Mouse (Mus musculus) midbrain, embryonic 11.5 days (tissue): ENCODE results near the gene Cdkn1a. TPM values are rescaled to one million over a fixed set of nuclear protein-coding genes. Genes with fewer than 3 reads are reported as not detected.

Source experiments
- ATAC-seq: fragments of 200-750 bp; cut with Nextera tagmentation; 2 replicates; pipeline ENCODE4 v1.8.0; 2017; ENCODE audit warnings: moderate TSS enrichment, moderate library complexity; ENCODE audit not compliant: low FRiP score
- DNase-seq: peaks from one replicate; pipeline ENCODE4 v3.0.0; 2015; ENCODE audit warnings: low spot score; ENCODE audit errors: missing footprints
- H3K27ac ChIP-seq: fragments of 300-500 bp; sonication (generic); 2 replicates; pipeline ENCODE4 v1.5.1; 2014; ENCODE audit warnings: low read depth, low read length
- H3K27me3 ChIP-seq: fragments of 300-500 bp; sonication (generic); 2 replicates; pipeline ENCODE4 v1.6.1; 2014; ENCODE audit warnings: mild to moderate bottlenecking, low read length, moderate library complexity, mixed read lengths; ENCODE audit not compliant: control insufficient read depth, insufficient read depth
- H3K36me3 ChIP-seq: fragments of 300-500 bp; sonication (generic); 2 replicates; pipeline ENCODE4 v1.6.1; 2014; ENCODE audit warnings: mild to moderate bottlenecking, low read length, moderate library complexity, mixed read lengths; ENCODE audit not compliant: control insufficient read depth, insufficient read depth
- H3K4me1 ChIP-seq: fragments of 300-500 bp; sonication (generic); 2 replicates; pipeline ENCODE4 v1.6.1; 2014; ENCODE audit warnings: low read length; ENCODE audit not compliant: control insufficient read depth, insufficient read depth
- H3K4me2 ChIP-seq: fragments of 300-500 bp; sonication (generic); 2 replicates; pipeline ENCODE4 v1.6.1; 2014; ENCODE audit warnings: mild to moderate bottlenecking, moderate library complexity
- H3K4me3 ChIP-seq: fragments of 300-500 bp; sonication (generic); 2 replicates; pipeline ENCODE4 v1.5.1; 2014; ENCODE audit warnings: low read depth, low read length
- H3K9ac ChIP-seq: fragments of 300-500 bp; sonication (generic); 2 replicates; pipeline ENCODE4 v1.6.1; 2014; ENCODE audit warnings: low read length
- H3K9me3 ChIP-seq: fragments of 300-500 bp; sonication (generic); 2 replicates; pipeline ENCODE4 v1.6.1; 2016; ENCODE audit warnings: low read length; ENCODE audit not compliant: control insufficient read depth
- WGBS: fragments of 180-500 bp; shearing (Covaris S2); extraction: QIAGEN DNeasy Blood & Tissue Kit; methylation state at CpG from one replicate; pipeline ENCODE4 v1.1.7; 2014; 5-methylcytosine and 5-hydroxymethylcytosine counted together
- polyA plus RNA-seq: library from polyadenylated mRNA; unstranded; fragments of >200 nt; fragmentation: Nextera tagmentation; extraction: Ambion mirVana; gene quantifications from 2 replicates; pipeline ENCODE4 v1.2.1, GENCODE M21; 2014

Cdkn1a gene
- polyA plus RNA-seq, 1 experiment from 2014 or later = 16.1 TPM

DNA sequence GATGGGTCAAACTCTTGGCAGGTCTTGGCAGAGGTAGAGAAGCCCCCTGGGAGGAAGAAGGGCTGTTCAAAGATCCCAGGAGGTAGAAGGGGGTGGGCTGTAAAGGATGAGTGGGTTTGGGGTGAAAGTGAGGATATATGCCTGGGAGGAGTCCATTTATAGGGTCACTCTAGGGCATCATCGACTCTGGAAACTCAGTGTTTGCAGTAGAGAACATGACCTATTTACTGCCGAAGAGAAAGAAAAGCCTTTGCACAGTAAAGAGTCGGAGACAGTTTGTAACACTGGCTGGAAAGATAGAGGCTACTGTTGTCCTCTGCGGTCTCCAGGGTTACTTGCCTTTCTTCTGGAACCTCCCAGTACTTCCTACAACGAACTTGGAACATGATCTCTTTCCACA, 17.5 kb upstream of the Cdkn1a start:
- DNase-seq = peak; percentile 69
- Histone ChIP-seq H3K27me3 (no peaks in the 10 kb centered on the region; the same call in 1 of the 2 replicates), H3K9me3 (no peaks in the 10 kb centered on the region), H3K4me2 (no peak overlapping the region), H3K9ac (no peak overlapping the region), H3K4me1 (peaks cover 7% of the 10 kb centered on the region), H3K27ac (no peak overlapping the region), H3K36me3 (no peaks in the 10 kb centered on the region), H3K4me3 (no peak overlapping the region)
- 60% methylated on average over 5 of the region's 5 CpGs for WGBS
- ATAC-seq = no peak

DNA sequence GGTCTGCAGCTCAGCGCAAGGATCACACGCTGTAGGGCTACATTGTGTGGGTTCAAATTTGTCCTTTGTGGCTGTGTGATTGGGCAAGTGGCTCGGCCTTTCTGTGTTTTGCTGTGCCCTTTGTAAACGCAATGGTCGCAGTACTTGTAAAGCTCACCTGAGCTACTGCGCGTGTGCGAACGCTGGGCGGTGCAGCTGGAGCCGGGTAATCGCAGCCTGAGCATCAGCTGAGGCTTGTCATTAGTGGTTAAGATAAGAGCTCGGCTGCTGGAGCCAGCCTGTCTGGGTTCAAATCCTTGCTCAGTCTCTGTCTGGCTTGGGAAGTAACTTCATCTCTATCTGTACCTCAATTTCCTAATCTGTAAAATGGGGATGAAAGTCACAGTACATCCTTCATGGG, 16.7 kb upstream of the Cdkn1a start:
- no peak overlapping the region for H3K27ac ChIP-seq
- H3K9ac ChIP-seq = no peak overlapping the region
- H3K4me1 ChIP-seq = peaks cover 15% of the 10 kb centered on the region
- no peak for ATAC-seq
- peaks cover 2% of the 10 kb centered on the region; the same call in 1 of the 2 replicates for H3K27me3 ChIP-seq
- no peak overlapping the region for H3K4me3 ChIP-seq
- H3K4me2 ChIP-seq = no peak overlapping the region
- no peaks in the 10 kb centered on the region for H3K36me3 ChIP-seq
- 84% methylated on average over 13 of the region's 13 CpGs for WGBS
- no peaks in the 10 kb centered on the region for H3K9me3 ChIP-seq
- DNase-seq = peak; percentile 57

DNA sequence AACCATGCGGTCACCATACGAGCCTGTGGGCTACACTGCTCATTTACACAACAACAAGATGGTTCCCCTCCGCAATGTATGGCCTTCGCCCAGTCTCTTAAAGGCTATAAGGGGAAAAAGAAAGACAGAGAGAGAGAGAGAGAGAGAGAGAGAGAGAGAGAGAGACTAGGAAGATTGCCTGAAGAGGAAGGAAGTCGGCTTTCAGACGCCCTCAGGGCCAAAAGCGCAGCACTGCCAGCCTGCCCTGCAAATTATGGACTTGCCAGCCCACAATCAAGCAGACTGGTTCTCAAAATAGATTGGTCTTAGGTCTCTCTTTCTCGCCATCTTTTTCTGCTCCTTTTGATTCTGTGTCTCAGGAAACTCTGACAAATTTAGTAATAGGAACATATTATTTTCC, 14.5 kb upstream of the Cdkn1a start:
- no peak overlapping the region for H3K4me3 ChIP-seq
- WGBS = 89% methylated on average over 8 of the region's 8 CpGs
- no peak overlapping the region for H3K27ac ChIP-seq
- DNase-seq (no peak), ATAC-seq (no peak)
- H3K27me3 ChIP-seq = peaks cover 10% of the 10 kb centered on the region
- H3K9me3 ChIP-seq = no peaks in the 10 kb centered on the region
- no peaks in the 10 kb centered on the region for H3K36me3 ChIP-seq
- H3K4me2 ChIP-seq = no peak overlapping the region
- no peak overlapping the region for H3K9ac ChIP-seq
- H3K4me1 ChIP-seq = peaks cover 20% of the 10 kb centered on the region

DNA sequence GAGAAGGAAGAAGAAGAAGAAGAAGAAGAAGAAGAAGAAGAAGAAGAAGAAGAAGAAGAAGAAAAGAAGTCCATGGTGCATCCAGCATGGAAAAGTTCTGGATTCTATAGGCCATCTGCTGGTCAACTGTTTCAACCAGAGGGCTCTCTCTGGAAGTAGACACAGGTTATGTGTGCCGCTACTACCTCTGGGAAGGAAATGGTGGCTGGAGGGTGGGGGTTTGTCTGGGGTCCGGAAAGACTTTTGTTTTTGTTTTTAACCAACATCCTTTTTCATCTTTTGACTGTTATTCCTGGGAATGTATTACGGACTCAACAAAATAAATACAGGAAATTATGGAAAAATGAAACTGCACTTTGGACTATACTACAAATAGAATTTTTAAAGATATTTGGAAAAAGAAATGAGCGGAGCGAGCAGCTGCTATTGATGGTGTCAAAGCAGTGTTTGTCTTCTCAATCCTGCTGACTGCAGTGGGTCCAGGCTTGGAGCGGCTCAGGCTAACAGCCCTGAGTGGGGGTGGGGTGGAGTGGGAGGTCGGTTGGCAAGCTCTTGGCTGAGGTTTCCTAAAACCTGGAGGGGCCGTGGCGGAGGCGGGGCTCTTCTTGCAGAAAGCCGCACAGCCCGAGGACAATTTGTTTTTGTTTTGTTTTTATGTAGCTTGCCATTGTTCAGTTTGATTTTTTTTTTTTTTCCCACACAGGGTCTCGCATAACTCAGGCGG, 12.8 kb upstream of the Cdkn1a start:
- no peak; the same call in 1 of the 2 replicates for ATAC-seq

DNA sequence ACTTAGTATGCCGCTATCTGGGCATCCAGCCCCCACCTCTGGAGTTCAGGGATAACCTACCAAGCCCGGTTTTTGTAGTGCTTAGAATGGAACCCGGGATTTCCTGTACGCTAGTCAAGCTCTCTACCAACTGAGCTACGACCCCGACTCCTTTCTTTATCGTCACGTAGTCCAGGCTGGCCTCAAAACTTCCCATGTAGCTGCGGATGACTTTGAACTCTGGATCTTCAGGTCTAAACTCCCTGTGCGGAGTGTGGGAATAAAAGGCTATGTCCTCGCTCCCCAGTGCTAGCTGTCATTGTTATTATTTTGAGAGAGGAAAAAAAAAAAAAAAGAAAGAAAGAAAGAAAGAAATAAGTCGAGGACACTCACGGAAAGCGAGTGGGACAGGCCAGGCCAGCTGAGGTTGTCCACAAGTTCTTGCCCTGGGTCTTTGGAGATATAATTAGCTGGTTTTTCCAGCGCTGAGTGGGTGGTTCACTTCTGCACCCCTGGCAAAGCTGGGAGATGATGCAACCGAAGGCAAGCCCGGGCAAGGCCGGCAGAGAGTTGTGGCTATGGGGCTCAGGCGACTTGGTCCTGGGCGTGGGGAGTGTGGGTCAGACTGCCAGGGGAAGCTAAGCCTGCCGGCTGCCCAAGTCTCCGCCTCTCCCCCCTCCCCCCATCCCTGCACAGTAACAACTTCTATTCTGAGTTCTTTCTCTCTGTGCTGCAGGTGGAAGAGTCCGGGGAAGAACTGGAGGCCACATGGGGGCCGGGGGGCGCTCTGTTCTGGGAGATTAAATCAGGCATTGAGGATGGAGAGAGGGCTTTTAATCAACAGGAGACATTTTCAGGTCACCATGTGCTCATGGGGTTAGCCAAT, 12.0 kb upstream of the Cdkn1a start:
- no peak overlapping the region; the same call in 1 of the 2 replicates for H3K4me3 ChIP-seq
- ATAC-seq (no peak), DNase-seq (peak; percentile 86)
- no peaks in the 10 kb centered on the region for H3K36me3 ChIP-seq
- H3K4me1 ChIP-seq = peaks cover 20% of the 10 kb centered on the region
- H3K27me3 ChIP-seq = peaks cover 19% of the 10 kb centered on the region
- no peaks in the 10 kb centered on the region for H3K9me3 ChIP-seq
- peak overlapping the region; percentile 35 for H3K4me2 ChIP-seq
- H3K27ac ChIP-seq = no peak overlapping the region; the same call in 1 of the 2 replicates
- peak overlapping the region; percentile 36; the same call in 1 of the 2 replicates for H3K9ac ChIP-seq
- 6% methylated on average over 25 of the region's 25 CpGs for WGBS

More for the DNA sequence above, 12.8 kb upstream of the Cdkn1a start:
- Histone ChIP-seq H3K27me3 (peaks cover 19% of the 10 kb centered on the region), H3K9me3 (no peaks in the 10 kb centered on the region), H3K27ac (no peak overlapping the region), H3K9ac (peak overlapping the region; percentile 36; the same call in 1 of the 2 replicates), H3K4me1 (peaks cover 23% of the 10 kb centered on the region), H3K36me3 (no peaks in the 10 kb centered on the region), H3K4me2 (peak overlapping the region; percentile 35), H3K4me3 (no peak overlapping the region; the same call in 1 of the 2 replicates)
- peak; percentile 90 for DNase-seq
- 24% methylated on average over 14 of the region's 14 CpGs for WGBS

DNA sequence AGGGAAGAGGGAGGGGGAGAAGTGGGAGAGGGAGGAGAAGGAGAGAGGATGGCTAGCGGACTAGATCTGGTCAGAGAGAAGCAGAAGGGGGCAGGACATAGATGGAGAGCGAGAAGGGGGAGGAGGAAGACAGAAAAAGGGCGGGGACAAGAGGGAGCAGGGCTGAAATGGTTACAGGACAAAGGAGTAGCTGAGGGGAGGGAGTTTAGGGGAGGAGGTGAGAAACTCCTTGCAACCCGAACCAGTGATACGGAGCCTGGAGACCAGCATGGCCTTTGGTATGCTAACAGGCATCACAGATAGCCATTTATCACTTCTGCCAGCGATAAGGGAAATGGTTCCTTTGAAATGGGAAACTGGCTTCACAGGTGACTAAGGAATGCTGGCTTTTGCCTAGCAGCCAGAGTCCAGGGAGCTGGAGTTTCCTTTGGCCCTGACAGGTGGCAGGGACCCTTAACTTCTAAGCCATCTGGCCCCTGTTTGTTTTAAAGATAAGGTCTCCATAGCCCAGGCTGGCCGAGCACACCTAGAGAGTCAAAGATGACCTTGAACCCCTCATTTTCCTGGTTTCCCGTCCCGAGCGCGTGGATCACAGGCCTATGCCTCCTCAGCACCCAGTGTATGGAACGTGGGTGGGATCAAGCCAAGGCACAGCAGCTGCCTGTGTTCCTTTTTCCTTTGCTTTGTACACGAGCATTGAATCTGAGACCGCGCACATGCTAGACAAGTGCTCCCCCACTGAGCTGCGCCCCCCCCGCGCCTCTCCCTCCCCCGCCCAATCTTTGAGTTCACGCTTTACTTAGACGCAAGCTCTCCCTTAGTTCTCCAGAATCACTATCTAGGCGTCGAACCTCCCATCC, 9.8 kb upstream of the Cdkn1a start:
- H3K27ac ChIP-seq = no peak overlapping the region
- ATAC-seq (no peak; the same call in 1 of the 2 replicates), DNase-seq (peak; percentile 89)
- peaks cover 20% of the 10 kb centered on the region for H3K4me1 ChIP-seq
- 3% methylated on average over 23 of the region's 23 CpGs for WGBS
- peak overlapping the region; percentile 21 for H3K4me2 ChIP-seq
- H3K27me3 ChIP-seq = peaks cover 19% of the 10 kb centered on the region
- H3K9me3 ChIP-seq = no peaks in the 10 kb centered on the region
- H3K4me3 ChIP-seq = no peak overlapping the region
- H3K36me3 ChIP-seq = no peaks in the 10 kb centered on the region
- peak overlapping the region; percentile 11; the same call in 1 of the 2 replicates for H3K9ac ChIP-seq

DNA sequence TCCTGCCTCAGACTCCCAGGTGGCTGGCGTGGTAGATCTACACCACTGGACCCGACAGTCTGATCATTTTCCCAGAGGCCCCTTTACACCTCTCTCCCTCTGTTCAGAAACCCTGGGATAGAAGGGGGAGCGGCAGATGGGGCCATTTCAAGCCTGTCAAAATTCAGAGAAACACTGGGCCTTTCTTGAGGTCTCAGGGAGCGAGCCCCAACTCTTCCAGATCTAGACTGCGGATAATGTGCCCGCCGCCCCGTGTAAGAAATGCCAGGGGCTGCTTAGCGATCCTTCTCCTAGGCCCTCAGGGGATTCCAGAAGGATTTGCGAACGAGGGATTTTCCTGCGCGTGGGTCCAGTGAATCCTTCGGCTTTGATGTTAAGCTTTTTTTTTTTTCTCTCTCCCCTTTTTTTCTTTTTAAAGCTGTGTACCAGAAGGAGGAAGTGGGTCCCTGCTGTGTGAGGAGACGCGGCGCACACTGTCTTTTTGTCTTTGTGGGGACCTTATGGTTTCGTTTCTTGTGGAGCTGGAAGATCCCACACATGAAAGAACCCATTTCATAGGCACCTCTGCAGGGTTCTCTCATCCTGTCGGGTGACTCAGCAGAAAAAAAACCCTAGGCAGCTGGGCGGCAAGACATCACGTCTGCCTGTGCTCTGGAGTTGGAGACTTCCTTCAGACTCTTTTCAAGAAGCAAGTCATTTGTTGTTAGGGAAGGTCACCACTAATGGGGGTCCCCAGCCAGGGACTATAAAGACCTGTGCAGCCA, 9.0 kb upstream of the Cdkn1a start:
- H3K36me3 ChIP-seq = no peaks in the 10 kb centered on the region
- no peaks in the 10 kb centered on the region for H3K9me3 ChIP-seq
- no peak overlapping the region for H3K27ac ChIP-seq
- peak overlapping the region; percentile 11; the same call in 1 of the 2 replicates for H3K9ac ChIP-seq
- DNase-seq (peak; percentile 92), ATAC-seq (no peak)
- no peak overlapping the region for H3K4me3 ChIP-seq
- 3% methylated on average over 21 of the region's 21 CpGs for WGBS
- H3K4me2 ChIP-seq = peak overlapping the region; percentile 21; the same call in 1 of the 2 replicates
- peaks cover 20% of the 10 kb centered on the region for H3K4me1 ChIP-seq
- H3K27me3 ChIP-seq = peaks cover 19% of the 10 kb centered on the region

DNA sequence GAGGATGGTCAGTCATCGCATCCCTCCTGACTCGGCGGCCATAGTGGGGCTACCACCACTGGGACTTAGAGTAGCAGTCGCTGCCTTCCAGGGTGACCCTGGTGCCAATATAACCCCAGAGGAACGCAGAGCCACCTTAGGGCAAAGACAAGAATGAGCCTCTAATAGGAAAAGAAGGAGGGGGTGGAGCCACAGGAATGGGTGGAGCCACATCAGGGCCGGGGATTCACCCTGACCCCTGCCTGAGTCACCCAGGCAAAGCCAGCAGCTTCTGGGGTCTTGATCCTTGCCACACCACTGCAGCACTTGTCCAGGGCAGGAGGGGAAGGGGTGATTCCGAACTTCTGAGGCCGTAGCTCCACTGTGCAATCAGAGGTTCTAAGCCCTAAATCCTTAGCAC, 7.2 kb upstream of the Cdkn1a start:
- ATAC-seq (no peak), DNase-seq (no peak)
- Histone ChIP-seq H3K4me2 (no peak overlapping the region), H3K36me3 (no peaks in the 10 kb centered on the region), H3K4me3 (no peak overlapping the region), H3K27ac (no peak overlapping the region), H3K4me1 (peaks cover 15% of the 10 kb centered on the region), H3K9me3 (no peaks in the 10 kb centered on the region), H3K27me3 (peaks cover 19% of the 10 kb centered on the region), H3K9ac (no peak overlapping the region)
- WGBS = 86% methylated on average over 8 of the region's 8 CpGs
